Mouse (Mus musculus) bone marrow, adult 2 months (tissue): Measurements from ENCODE around the gene Ap1m2.

Source experiments
- CTCF ChIP-seq: fragments of 200-500 bp; IDR thresholded peaks from 2 replicates; pipeline ENCODE4 v1.5.1; 2011; ENCODE audit warnings: low read length, control low read depth; ENCODE audit not compliant: control insufficient read depth, insufficient read depth
- POLR2A ChIP-seq: fragments of 200-500 bp; IDR thresholded peaks from 2 replicates; pipeline ENCODE4 v1.6.1; 2011; ENCODE audit warnings: low read depth, mild to moderate bottlenecking, control low read depth, low read length, borderline replicate concordance; ENCODE audit not compliant: control insufficient read depth

DNA sequence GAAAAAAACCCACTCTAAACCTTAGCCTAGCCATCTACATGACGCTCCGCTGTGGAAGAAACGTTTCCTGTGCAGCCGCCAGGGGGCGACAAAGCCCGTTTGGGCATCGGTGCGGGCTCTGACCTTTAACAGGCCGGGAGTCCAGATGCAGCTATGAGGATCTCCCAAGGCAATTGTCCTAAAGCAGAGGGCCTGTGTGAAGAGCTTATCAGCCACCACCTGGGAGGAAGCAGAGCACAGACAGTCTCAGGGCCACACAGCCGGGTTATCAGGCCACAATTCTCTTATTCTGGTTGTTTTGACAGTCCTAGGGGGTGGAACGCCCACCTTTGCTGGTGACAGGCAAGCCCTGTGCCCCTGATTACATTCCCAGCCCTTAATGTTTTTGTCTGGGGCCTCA lies 1.3 kb upstream of the Ap1m2 start:
- TF ChIP-seq CTCF (peak; percentile 97), POLR2A (no peak; the same call in 1 of the 2 replicates)
